Mouse (Mus musculus): ENCODE results near the gene Sema3g. TPM values are rescaled to one million over a fixed set of nuclear protein-coding genes. Genes with fewer than 3 reads are reported as not detected.

Gene Sema3g
- polyA plus RNA-seq (2014; fragmentation: Illumina TruSeq; extraction: RNeasy Lipid Tissue Mini Kit (QIAGEN cat#74804); ENCODE audit: low read depth, low replicate concordance): 0.13 TPM

DNA sequence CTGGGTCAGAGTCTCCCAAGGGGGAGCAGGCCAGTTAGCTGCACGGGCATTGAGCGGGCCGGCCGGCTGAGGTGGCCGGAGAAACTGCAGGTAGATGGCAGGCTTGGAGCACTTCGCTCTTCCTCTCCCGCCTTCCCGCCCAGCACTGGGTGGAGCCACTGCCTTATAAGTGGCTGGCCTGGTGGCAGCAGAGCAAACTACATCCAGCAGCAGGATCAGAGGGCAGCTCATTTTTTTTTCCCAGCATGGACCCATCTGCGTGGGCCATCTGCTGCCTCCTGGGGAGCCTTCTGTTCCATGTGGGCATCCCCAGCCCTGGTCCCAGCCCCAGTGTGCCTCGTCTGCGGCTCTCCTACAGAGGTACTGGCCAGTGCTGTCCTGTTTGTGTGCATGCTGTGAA, at the start of gene Sema3g:
TSS of gene Sema3g (plus strand) at position 195 of the 400 bp plus-strand sequence.

GRCm38 (mm10) chr14:31168425-31168824, 49.2 kb upstream of the Sema3g start, which contains the start of gene Stab1:
Gene Stab1, minus strand, starts transcription at chr14:31168641.

DNA sequence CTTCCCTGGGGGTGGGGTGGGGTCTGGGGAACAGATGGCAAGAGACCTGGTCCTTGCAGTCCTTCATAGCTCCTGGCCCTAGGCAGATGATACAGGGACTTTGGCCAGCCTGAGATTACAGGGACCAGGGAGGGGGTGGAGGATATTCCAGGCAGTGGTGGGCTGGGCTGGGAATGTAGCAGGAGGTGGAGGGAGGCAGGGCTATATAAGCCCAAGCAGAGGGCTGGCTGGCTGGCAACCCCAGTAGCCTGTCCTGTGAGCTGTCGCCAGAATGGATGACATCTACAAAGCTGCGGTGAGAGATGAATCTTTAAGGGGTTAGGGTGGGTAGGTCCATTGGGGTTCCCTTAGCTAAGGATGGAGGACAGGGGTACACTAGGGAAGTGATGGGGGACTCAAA, 9.6 kb upstream of the Sema3g start, which contains the start of gene Tnnc1:
TSS of gene Tnnc1 (plus strand) at position 229 of the 400 bp plus-strand sequence.

DNA sequence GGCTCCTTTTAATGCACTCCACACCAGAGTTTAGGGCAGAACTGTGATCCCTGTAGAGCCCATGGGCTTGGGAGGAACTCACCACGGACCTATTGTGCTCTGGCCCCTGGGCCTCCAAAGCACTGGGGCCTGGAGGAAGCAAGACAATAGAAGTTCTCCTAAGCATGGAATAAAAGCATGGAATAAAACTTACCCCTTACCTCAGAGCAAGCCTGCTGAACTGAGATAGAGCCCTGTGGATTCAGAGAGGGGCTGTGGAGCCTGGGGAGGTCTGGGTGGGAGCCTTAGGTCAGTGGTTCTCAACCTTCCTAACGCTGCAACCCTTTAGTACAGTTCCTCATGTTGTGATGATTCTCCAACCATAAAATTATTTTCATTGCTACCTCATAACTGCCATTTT, 814 bp upstream of the Sema3g start, which contains the start of gene Nisch:
TSS of gene Nisch (minus strand) at position 101 of the 400 bp plus-strand sequence.

GRCm38 (mm10) chr14:31251084-31251604, 33.5 kb downstream of the Sema3g start, which contains the start of the genes Phf7 and Bap1:
Gene Phf7, minus strand, starts transcription at chr14:31251317.
Gene Bap1, plus strand, starts transcription at chr14:31251450.

Other genes with a start within 250 kb of the Sema3g start
- 650 TPM for gene Glt8d1, start 216.5 kb upstream of the Sema3g start, polyA plus RNA-seq (2014; fragmentation: Illumina TruSeq; extraction: RNeasy Lipid Tissue Mini Kit (QIAGEN cat#74804); ENCODE audit: low read depth, low replicate concordance)
- 909 TPM for gene Spcs1, start 216.2 kb upstream of the Sema3g start, polyA plus RNA-seq (2014; fragmentation: Illumina TruSeq; extraction: RNeasy Lipid Tissue Mini Kit (QIAGEN cat#74804); ENCODE audit: low read depth, low replicate concordance)
- 47.5 TPM for gene Pbrm1, start 198.7 kb upstream of the Sema3g start, polyA plus RNA-seq (2014; fragmentation: Illumina TruSeq; extraction: RNeasy Lipid Tissue Mini Kit (QIAGEN cat#74804); ENCODE audit: low read depth, low replicate concordance)
- gene Gnl3, start 198.7 kb upstream of the Sema3g start, polyA plus RNA-seq (2014; fragmentation: Illumina TruSeq; extraction: RNeasy Lipid Tissue Mini Kit (QIAGEN cat#74804); ENCODE audit: low read depth, low replicate concordance): 114 TPM
- gene Smim4, start 88.9 kb upstream of the Sema3g start, polyA plus RNA-seq (2014; fragmentation: Illumina TruSeq; extraction: RNeasy Lipid Tissue Mini Kit (QIAGEN cat#74804); ENCODE audit: low read depth, low replicate concordance): 2.9 TPM
- gene Nt5dc2, start 86.8 kb upstream of the Sema3g start, polyA plus RNA-seq (2014; fragmentation: Illumina TruSeq; extraction: RNeasy Lipid Tissue Mini Kit (QIAGEN cat#74804); ENCODE audit: low read depth, low replicate concordance): 1.9 TPM
- gene Stab1, start 49.2 kb upstream of the Sema3g start, polyA plus RNA-seq (2014; fragmentation: Illumina TruSeq; extraction: RNeasy Lipid Tissue Mini Kit (QIAGEN cat#74804); ENCODE audit: low read depth, low replicate concordance): 1.2 TPM
- gene Tnnc1, start 9.5 kb upstream of the Sema3g start, polyA plus RNA-seq (2014; fragmentation: Illumina TruSeq; extraction: RNeasy Lipid Tissue Mini Kit (QIAGEN cat#74804); ENCODE audit: low read depth, low replicate concordance): not detected
- 17.5 TPM for gene Nisch, start 914 bp upstream of the Sema3g start, polyA plus RNA-seq (2014; fragmentation: Illumina TruSeq; extraction: RNeasy Lipid Tissue Mini Kit (QIAGEN cat#74804); ENCODE audit: low read depth, low replicate concordance)
- 2,709 TPM for gene Phf7, start 33.5 kb downstream of the Sema3g start, polyA plus RNA-seq (2014; fragmentation: Illumina TruSeq; extraction: RNeasy Lipid Tissue Mini Kit (QIAGEN cat#74804); ENCODE audit: low read depth, low replicate concordance)
- gene Bap1, start 33.6 kb downstream of the Sema3g start, polyA plus RNA-seq (2014; fragmentation: Illumina TruSeq; extraction: RNeasy Lipid Tissue Mini Kit (QIAGEN cat#74804); ENCODE audit: low read depth, low replicate concordance): 17.6 TPM
- 11.2 TPM for gene Dnah1, start 106.0 kb downstream of the Sema3g start, polyA plus RNA-seq (2014; fragmentation: Illumina TruSeq; extraction: RNeasy Lipid Tissue Mini Kit (QIAGEN cat#74804); ENCODE audit: low read depth, low replicate concordance)
- gene Capn7, start 118.8 kb downstream of the Sema3g start, polyA plus RNA-seq (2014; fragmentation: Illumina TruSeq; extraction: RNeasy Lipid Tissue Mini Kit (QIAGEN cat#74804); ENCODE audit: low read depth, low replicate concordance): 40.3 TPM
- gene Sh3bp5, start 218.2 kb downstream of the Sema3g start, polyA plus RNA-seq (2014; fragmentation: Illumina TruSeq; extraction: RNeasy Lipid Tissue Mini Kit (QIAGEN cat#74804); ENCODE audit: low read depth, low replicate concordance): 18.7 TPM

All from testis, adult 10 weeks (tissue).